Mouse (Mus musculus): ENCODE measurements around the gene Lman2.

Gene Lman2

DNA sequence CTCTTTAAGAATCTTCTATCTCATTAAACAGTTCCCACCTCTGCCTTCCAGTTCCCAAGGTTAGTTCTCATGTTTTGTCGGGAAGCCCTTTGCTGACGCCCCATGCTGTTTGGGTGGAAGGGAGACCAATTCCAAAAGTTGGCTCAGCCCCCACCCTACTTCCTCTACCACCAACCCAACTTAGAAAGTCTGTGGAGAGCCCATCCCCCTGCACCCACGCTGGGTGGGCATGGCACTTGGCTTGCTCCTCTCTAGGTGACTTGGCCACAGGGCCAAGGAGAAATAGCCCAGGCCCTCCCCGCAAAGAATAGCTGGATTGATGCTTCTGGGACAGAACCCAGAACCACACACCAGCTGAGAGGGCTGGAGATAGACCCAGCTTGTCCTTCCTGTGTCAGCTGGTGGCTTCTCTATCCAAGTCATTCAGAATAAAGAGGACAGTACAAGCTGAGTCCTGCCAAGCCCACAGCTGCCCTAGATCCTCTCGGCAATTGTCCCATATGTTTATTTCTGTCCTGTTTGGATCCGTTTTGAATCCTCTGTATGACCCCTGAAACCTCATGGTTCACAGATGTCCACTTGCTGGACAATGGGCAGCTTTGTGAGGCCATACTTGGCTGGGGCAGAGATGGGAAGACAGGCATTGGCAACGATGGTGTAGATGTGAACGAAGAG is 8.6 kb upstream of the Lman2 start:
- DNase-seq (ENCODE audit: low read depth) = no peak

DNA sequence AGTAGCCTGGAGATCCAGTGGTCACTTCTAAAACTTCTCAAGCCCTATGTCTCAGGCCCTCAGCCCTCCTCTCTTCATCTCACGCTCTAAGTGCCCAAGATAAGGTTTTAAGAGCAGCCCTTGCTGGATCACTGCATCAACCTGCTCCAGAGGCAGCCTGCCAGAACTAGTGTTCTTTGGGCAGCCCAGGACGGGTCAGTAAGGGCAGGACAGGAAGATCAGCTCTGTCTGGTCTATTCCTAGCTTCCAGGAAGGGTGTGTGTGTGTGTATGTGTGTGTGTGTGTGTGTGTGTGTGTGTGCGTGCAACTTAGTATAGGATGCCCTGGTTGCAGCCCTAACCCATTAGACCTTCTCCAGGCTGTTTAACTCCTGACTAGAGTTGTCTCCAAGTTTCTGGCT is 7.7 kb upstream of the Lman2 start:
- DNase-seq (ENCODE audit: low read depth) = no peak

GRCm38 (mm10) chr13:55369531-55370114 is 7.0 kb upstream of the Lman2 start, which contains the start of gene Rgs14:
Rgs14 (plus strand) TSS chr13:55369732.
- peak; percentile 85 for DNase-seq (ENCODE audit: low read depth)

GRCm38 (mm10) chr13:55368401-55368800 is 5.8 kb upstream of the Lman2 start:
- no peak for DNase-seq (ENCODE audit: low read depth)

DNA sequence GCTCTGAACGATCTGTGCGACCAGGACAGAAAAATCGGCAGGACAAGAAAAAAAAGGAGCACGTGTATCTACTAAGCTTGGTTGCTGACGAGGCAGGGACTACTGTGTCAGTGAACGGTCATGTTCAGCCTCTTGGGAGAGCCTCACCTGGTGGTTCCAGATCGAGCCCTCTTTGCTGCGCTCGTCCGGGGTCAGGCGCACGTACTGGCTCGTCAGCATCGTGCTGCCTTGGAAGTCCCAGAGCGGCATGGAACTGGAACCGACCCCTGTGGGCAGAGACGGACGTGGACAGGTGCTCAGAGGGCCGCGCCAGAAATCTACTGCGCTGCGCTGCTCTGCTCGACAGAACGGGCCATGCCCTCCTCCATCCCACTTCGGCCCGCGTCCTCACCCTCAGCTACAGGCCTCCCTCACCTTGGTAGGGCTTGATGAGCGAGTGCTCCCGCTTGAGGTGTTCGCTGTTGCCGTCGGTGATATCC is 570 bp downstream of the Lman2 start:
- no peak for DNase-seq (ENCODE audit: low read depth)

GRCm38 (mm10) chr13:55361145-55361544 is 1.4 kb downstream of the Lman2 start:
- no peak for DNase-seq (ENCODE audit: low read depth)

GRCm38 (mm10) chr13:55346745-55347144 is 15.8 kb downstream of the Lman2 start:
- DNase-seq (ENCODE audit: low read depth) = no peak

DNA sequence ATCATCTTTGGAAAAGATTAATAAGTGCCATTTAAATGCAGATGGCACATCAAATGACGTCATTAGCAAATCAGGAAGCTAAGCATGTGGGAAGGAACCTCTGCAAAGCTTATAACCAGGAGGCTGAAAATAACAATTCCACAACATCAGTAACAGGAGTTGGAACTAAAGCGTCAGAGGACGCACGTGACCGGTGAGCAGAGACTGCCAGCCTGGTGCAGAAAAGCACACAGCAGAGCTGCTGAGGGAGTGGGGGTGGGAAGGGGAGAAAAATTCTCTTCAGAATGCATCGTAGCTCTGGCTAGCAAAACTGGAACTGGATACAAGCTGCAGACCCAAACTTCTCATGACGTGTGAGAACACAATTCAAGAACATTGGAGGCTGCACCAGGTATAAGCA is 18.3 kb downstream of the Lman2 start:
- no peak for DNase-seq (ENCODE audit: low read depth)

DNA sequence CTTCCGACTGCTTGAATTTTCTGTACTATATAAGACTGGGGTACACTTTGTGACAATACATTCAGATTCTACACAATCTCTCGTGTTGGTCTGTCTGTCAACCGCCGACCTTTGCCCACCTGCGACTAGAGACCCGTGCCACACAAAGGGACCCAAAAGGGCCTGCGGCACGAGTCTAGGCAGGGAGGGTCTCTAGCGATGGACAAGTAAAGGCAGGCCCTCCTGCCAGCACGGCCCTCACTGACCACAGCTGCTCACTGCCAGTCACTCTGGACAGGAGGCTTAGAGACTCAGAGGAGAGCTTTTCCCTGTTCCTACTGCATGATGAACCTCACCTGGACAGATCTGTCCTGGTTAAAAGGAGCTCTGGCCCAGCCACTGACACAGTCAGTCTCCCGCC is 20.1 kb downstream of the Lman2 start:
- DNase-seq (ENCODE audit: low read depth) = no peak

DNA sequence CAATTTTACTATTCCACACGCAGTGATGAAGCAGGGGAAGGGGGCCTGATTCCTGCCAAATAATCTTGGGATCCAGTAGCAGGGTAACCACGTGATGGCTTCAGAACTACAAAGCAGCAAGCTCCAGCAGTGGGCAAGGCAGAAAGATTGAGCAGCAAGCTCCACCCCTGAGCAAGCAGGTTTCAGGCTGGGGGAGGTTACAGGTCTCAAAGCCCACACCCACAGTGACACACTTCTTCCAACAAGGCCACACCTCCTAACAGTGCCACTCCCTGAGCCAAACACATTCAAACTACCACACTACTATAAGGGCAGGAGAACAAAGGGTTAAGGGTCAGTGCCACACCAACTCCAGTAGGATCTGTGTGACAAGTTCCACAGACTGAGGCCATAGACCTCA is 23.3 kb downstream of the Lman2 start:
- no peak for DNase-seq (ENCODE audit: low read depth)

DNA sequence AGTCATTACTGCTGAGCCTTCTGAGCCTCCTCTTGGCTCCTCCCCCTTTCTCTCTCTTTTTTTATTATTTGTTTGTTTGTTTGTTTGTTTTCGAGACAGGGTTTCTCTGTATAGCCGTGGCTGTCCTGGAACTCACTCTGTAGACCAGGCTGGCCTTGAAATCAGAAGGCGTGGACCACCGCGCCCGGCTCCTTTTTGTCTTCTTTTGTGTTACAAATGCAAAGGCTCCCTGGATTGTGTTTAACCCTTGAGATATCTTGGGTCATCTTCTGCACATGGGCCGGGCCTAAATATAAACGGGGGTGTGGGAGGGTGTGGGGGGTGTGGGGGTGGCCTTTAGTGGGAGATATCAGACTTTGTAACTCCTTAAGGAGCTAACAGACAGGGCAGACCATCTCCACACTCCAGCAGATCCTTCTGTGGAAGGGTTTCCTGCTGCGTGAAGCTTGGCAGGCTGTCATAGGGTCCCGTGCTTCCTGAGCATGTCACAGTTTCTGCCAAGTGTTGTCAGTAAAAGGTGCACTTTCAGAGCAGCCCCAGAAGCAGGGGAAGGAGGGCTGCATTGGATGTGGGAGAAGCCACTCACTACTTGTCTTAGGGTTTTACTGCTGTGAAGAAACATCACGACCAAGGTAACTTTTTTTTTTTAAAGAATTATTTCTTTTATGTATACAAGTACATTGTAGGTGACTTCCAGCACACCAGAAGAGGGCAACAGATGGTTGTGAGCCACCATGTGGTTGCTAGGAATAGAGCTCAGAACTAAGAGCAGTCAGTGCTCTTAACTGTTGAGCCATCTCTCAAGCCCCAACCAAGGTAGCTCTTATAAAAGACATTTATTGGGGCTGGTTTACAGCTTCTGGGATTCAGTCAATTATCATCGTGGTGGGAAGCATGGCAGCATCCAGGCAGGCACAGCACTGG is 24.2 kb downstream of the Lman2 start:
- no peak for DNase-seq (ENCODE audit: low read depth)

DNA sequence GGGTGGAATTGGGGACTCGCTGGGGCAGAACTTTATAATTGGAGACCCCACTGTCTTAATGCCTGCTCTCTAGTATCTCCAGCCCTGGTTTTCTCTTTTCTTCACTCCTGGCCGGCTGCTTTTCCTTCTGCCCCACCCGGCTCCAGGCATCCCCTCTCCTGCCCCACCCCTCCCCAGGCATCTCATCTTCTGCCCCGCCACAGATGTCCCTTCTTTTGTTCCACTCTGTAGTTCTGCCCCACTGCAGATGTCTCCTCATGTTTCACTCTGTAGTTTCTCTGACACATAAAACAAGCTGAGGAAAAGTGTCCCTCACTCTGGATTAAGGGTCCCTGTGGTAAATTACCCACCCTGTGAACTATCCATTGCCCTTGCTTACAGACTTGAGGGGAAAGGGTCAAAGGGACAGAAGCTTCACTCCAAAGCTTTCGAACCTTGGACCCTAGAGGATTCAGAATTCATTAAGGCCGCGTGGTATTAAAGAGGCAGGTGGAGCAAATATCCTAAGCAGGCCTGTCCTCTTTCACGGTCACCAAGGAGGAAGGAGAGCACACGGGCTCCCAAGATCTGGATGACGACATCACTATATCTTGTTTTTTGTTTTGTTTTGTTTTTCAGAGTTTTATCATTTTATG is 25.1 kb downstream of the Lman2 start:
- DNase-seq (ENCODE audit: low read depth) = no peak

DNA sequence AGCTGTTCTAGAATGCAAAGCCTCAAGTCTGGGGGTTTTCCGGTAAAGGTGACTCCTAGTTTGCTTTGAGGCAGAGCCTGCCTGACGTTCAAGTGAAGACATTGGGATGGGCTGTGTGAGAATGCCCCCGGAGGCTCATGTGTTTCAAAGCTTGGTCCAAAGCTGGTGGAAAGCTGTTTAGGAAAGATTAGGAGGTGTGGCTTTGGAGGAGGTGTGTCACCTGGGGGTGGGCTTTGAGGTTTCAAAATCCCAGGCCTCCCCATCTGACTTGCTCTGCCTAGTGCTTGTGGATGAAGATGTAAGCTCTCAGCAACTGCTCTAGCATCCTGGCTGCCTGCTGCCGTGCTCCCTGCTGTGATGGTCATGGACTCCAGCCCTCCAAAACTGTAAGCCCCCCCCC is 26.9 kb downstream of the Lman2 start:
- DNase-seq (ENCODE audit: low read depth) = no peak

- DNase-seq (ENCODE audit: low read depth) = no peak
These were observed 30.3 kb downstream of the Lman2 start for GRCm38 (mm10) chr13:55332331-55332730.

DNA sequence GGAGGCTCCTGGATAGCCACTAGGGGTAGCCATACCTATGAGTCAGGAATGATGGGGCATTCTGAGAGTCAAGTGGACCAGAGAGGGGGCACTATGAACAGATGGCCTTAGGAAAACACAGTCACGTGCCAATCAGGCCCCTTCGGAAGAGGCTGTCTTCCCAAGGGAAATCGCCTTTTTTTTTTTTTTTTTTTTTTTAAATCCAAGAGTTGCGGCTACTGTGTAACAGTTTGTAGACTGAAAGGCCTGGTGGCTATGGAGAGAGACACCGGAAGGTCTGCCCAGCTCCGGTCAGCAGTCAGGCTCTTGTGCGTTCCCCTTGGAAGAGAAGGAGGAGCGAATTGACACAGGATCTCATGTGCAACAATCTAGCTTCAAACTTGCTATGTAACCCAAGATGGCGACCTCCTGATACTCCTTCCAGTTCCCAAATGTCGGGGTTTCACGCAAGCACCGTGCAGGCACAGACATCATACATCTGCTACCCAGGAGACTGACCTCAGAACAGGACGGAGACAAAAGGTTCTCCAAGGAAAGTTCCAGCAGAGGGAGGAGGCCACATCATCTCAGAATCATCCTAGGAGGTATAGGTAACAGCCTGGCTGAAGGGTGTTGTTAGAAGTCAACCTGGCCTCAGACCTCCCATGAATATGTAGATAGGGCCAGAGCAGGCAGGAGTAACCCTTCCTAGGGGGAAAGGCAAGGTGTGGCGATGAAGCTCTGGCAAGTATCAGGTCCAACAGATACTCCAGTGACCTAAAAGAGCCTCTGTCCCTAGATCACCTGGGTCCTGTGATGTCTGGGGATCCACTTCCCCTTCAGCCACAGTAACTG is 31.8 kb downstream of the Lman2 start:
- no peak for DNase-seq (ENCODE audit: low read depth)

- peak; percentile 91 for DNase-seq (ENCODE audit: low read depth)
These were observed 32.7 kb downstream of the Lman2 start, which contains the start of gene Mxd3 for GRCm38 (mm10) chr13:55329683-55330566. Mxd3 (minus strand) TSS chr13:55329823.

- DNase-seq (ENCODE audit: low read depth) = no peak
These were observed 33.4 kb downstream of the Lman2 start for GRCm38 (mm10) chr13:55329109-55329682.

GRCm38 (mm10) chr13:55328641-55329040 is 33.9 kb downstream of the Lman2 start:
- peak; percentile 37 for DNase-seq (ENCODE audit: low read depth)

DNA sequence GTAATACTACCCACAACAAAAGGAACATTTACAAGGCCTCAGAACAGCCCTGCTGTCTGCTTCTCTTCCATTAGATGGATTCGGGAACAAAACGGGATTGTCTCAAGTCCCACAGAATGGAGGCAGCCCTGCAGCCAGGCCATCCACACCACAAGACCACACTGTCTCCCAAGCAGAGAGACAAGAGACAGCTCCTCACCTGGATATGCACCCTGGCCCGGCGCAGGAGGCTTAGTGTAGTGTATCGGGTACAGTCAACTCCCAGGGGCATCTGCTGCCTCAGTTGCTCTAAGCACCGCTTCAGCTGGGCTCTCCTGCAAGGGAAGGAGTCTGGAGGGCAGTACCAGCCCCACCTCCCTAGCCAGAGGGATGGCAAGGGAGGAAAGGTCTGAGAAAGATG is 34.4 kb downstream of the Lman2 start:
- no peak for DNase-seq (ENCODE audit: low read depth)

DNA sequence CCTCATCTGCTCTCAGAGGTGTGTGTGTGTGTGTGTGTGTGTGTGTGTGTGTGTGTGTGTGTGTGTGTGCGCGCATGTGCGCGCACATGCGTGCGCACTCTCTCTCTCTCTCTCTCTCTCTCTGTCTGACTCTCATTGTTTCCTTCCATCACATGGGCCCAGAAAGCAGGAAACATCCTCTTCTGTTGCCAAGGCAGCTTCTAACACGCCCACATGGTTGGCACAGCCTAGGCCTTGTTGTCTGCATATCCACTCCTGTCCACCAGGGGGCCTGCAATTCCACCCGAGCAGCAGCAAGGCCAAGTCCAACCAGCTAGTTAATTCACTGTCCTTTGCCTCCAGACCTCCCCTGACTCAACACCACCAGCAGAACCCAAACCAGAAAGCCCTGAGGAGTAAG is 35.0 kb downstream of the Lman2 start:
- peak; percentile 96 for DNase-seq (ENCODE audit: low read depth)

Data from naive thymus-derived CD4-positive, alpha-beta T cell, adult 2 months (primary cell).